Mouse (Mus musculus) 416B (cell line): ENCODE measurements around the gene Mxd4.
A peak's percentile ranks its signal among the peaks of the same experiment; 100 is the strongest.

Experiments used
- DNase-seq: peaks from one replicate; pipeline ENCODE4 v3.0.0; 2011; ENCODE audit warnings: low read depth

Gene Mxd4

DNA sequence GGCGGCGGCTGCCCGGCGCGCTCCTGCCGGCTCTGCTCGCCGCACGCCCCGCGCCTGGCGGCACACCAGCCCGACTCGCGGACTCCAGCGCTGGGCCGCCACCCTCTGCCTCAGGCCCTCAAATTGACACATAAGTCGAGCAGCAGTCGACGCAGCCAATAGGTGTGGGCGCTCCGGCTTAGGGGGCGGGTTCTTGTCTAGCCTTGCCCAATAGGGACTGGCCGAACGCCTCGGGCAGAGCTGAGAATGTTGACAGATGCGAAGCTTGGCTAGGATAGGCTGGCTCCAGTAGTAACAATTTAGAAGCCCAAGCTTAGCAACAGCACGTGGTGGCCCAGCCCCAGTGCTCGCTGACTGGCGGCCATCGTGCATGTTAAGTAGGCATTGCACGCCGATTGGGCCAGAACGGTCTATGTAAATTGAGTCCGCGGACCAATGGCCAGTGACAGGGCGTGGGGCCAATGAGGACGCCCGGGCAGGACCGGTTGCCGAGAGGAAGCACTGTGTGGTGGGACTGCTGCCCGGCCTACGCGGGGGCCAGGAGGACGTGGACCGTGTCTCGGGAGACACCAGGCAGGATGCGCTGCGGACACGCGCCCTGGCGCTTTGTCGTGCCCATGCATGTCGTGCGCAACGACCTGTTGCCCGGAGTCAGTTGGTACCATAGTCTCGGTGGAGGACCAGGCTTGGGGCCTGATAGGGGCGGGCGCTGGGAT lies at the start of gene Mxd4:
TSS of gene Mxd4 (minus strand) at position 120 of the 716 bp plus-strand sequence.
- peak; percentile 100 for DNase-seq

DNA sequence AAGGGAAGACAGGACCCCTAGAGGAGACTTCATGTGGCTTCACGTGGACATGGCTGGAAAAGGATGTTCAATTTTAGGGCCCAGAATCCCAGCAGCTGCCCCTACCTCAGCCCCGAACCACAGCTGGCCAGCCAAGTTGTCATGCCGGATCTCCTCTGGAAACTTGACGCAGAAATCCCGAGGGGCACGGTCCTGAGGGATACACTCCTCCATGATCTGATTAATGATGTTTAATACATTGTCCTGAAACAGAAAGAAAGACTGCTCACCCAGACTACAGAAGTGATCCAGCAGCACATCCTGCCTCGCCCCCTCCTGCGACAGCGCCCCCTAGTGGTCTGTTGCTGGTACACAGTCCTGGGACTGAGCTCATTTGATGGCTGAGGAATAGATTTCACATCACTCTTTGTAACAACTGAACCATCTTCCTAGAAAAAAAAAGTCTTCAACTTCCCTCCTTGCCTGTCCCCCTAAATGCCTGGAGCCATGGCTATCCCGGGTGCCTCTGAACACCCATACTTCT lies 48.4 kb upstream of the Mxd4 start:
- peak; percentile 51 for DNase-seq

GRCm38 (mm10) chr5:34235056-34235455 lies 47.5 kb upstream of the Mxd4 start:
- no peak for DNase-seq

DNA sequence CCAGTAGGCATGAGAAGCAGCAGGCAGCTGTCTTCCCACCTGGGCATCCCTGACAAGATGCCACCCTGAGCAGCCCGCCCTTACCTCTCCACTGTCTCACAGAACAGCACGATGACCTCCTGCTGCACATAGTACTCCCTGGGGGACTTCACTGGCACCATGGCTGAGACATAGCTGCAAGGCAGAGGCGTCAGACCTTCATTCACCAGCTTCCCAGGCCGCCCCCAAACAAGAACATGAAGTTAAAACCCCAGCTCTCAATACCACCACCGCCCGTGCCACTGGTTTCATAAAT lies 45.6 kb upstream of the Mxd4 start:
- DNase-seq: no peak

DNA sequence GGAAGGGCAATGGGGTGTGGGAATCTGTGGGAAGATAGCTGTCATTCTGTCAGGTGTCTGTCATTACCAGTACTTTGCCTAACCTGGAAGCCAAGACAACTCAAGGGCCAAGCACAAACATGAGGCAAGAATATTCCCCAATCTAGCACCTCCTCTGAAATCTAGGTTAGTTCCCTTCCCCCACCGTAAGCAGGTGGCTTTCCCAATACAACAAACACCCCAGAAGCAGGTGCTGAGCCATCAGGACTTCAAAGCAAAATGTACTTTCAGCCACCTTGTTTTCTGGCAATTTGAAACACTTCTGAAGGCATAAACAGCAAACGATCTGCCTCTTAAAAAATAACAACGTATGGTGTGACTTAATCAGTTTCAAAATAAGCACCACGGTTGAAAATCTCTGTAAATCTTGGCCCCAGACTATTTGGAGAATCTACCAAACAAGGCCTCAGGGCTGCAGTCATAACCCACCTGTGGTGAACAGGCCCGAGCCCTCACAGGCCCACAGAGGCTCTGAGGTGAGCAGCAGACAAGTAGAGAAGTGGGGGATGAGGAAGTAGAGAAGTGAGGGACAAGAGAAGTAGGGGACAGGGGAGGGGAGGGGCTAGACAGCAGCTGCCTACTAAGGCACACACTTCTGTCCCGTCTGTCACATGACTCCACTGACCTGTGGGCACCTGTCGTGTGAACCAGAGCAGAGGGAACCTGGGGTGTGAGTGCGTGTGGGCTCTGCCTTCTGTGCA lies 45.1 kb upstream of the Mxd4 start:
- no peak for DNase-seq

GRCm38 (mm10) chr5:34231901-34232300 lies 44.4 kb upstream of the Mxd4 start:
- no peak for DNase-seq

DNA sequence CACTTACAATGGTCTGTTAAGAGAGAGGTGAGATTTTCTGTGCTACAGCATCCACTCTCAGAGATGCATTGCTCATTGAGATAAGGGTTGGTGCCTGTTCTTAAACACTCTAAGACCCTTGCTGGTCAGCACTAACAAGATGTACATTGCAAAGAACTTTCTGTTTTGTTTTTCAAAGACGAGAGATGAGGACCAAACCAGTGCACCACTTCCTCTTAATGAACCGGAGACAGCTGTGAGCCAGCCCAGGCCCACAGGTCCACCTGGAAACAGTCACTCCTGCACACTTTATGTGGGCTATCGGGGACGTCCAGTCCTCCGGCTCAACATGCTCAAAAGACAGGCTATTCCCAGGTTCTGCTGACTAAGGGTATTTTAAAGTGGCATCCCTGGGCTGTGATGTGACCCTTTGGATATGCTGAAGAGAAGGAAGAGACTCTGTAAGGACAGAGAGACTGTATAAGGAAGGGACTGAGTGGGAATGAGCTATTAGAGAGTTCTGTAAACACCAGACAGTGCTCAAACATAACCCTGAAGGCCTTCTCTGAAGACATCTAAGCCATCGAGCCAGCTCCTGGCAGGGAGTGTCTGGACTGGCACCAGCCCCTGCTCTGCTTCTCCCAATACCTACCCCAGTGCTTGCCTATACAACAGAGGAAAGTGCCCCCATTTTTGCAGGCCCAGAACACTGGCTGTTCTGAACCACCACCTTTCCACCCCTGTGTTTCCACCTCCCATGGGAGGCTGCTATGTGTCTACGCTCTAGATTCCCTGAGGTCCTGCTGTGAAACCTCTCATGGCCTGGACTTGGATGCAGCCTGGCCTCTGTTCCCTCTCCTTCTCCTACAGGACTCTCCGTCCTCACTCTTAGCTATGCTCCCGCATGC lies 43.3 kb upstream of the Mxd4 start:
- DNase-seq: no peak

DNA sequence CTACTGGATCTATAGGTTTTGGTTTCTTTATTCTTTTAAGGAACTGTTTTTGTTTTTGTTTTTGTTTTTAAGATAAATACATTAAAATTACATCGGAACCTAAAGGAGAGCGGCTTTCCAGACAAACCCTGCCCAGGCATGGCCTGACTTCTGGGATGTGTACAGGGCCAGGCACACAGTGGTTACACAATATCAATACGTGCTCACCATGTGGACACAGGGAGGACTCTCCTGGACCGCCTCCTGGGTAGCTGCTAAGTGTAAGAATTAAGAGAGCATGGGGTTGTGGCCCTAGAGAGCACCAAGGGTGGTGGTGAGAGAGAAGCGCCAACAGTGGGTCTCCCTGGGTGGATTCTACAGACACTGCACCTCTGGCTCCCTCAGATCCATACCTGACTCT lies 42.0 kb upstream of the Mxd4 start:
- no peak for DNase-seq

DNA sequence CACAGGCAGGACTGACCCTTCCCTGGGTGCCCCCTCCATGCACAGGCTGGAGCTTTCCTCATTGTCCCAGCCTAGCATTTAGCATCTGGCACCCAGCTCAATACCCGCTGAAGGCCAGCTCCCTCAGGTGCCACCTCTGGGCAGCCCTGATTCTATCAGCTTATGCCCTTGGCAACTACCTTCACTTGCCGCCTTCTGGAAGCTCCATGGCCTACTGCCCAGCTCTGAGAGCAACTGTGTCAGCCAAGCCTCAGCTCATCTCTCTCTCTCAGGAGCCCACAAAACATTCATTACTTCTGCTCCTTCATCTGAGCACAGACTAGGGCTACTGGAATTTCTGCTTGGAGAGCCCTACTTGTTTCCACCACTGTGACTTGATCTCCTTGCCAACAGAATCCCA lies 38.0 kb upstream of the Mxd4 start:
- DNase-seq: no peak

DNA sequence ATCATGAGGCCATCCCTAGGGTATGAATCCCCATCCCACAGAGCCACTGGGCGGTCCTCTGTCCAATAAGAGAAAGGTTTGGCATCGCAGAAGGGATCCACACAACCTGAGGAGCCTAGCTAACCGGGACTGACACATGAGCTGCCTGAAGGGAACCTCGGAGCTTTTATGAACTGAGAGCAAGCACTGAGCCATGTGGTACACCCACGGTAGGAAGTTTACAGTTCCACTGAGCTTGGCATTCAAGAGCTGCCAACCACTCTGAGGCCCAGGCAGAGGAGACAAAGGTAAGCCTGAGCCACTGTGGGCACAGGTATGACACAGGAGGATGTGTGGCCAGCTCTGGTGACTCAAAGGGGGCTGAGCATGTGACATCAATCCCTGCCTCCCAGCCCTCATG lies 37.0 kb upstream of the Mxd4 start:
- DNase-seq: no peak

GRCm38 (mm10) chr5:34220001-34220400 lies 32.5 kb upstream of the Mxd4 start:
- no peak for DNase-seq

GRCm38 (mm10) chr5:34218672-34219071 lies 31.2 kb upstream of the Mxd4 start:
- DNase-seq: no peak

DNA sequence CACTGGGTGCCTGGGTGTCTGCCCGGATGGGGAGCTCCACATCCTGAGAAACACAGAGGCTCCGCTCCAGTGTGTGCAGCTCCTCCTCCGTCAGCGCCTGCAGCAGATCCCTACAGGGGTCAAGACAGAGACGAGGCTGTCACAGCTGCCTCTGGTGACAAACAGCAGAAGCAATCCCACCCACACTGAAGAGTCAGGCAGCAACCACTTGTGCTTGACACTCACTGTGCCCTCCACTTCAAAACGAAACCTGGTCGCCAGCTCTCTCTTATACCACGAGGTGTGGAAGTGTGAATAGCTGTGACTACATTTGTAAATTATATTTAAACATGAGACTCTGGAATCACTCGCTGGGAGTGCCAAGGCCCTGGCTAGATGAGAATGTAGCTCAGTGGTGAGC lies 30.2 kb upstream of the Mxd4 start:
- no peak for DNase-seq

- no peak for DNase-seq
These were observed 28.5 kb upstream of the Mxd4 start for GRCm38 (mm10) chr5:34216025-34216424.

DNA sequence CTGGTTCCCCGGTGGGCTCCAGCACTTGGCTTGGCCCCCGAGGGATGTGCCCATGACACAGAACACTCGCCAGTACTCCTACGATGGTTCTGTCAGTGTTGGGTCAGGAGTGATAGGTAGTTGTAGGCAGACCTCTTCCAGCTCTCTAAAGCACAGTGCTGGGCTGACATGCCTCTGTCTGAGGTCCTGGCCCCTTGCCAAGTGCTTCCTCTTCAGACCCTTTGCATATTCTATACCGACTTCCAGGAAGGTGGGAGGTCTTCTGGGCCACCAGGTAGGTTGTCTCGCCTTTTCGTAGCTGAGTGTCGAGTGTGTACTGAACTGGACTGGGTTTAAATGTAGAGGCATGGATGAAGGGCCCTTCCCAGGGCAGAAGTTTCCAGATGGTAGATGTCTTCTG lies 26.1 kb upstream of the Mxd4 start:
- no peak for DNase-seq

DNA sequence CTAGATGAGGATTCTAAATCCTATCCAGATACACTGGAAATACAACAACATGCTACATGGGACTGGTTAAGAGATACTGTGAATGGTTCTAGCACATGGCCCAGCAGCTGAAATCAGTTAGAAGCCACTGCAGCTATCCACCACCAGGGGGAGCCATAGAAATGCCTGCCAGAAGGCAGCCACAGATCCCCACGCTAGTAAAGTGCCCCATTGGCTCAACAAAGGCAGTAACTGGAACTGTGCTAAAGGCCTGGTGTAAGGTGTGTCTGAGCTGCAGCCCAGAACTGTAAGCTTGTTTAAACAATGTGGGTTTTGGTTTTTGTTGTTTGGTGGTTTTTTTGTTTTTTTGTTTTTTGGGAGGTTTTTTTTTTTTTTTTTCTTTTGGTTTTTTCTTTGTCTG lies 22.8 kb upstream of the Mxd4 start:
- DNase-seq: peak; percentile 83

DNA sequence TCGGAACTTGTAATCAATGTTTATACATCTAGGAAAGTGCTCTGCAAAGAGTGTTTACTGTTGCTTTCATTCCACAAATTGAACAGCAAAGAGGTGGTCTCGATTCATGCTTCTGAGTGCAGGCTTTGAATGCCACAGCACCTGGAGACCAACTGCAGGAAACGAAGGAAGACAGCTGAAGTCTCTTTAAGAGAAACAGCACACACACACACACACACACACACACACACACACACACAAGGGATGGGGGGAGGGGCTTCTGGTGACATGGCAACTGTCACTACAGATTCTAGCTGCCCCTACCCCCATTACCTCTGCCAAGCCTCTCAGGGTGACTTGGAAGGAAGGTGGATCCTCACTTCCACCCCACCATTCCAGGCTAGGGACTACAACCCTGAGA lies 20.0 kb upstream of the Mxd4 start:
- DNase-seq: no peak

- no peak for DNase-seq
These were observed 18.3 kb upstream of the Mxd4 start for GRCm38 (mm10) chr5:34205788-34206187.

DNA sequence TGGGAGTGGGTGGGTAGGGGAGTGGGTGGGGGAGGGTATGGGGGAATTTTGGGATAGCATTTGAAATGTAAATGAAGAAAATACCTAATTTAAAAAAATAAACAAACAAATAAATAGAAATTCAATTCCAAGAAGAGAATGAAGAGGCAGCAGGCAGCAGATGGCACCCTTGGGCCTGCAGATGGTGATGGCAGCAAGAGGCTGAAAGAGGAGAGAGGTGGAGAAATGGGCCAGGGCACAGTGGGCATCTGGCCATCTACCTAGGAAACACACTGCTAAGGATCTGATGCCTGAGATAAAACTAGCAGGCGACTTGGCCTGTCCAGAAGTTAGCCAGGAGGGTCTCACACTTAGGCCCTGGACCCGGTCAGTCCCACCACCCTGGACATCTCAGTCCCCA lies 17.4 kb upstream of the Mxd4 start:
- DNase-seq: no peak

DNA sequence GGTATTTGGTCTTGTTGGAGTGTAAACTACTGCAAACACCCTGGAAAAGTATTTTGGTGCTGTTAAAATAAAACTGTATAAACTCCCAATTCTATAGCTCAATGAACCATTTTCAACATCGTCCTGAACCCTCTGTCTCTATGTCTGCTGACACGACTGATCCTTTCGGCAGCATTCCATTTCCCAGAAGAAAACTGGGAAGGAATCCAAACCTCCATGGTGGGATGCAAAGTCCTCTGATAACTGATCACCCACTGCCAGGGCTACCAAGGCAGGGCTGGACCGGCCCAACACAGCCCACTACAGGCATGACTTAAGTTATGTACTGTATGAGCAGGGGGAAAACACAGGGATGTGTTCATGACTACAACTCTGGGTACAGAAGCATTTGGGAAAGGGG lies 14.5 kb upstream of the Mxd4 start:
- DNase-seq: no peak

DNA sequence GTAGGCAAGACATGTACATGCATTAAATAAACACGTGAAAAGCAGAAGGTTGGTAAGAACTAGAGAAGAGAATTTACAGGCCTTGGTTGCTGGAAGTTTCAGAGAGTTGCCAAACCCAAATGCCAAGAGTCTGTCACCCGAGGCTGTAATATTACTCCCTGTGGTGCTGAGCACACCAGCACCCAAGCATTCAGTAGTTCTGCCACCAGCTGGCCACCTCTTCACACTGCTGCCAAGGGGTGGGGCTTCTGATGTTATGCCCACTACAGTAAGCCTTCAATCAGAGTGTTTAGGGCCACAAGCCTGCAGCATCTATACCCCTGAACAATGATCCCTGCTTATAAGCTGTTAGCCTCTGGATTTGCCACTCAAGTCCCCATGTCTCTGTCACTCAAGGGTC lies 13.9 kb upstream of the Mxd4 start:
- peak; percentile 60 for DNase-seq

GRCm38 (mm10) chr5:34198615-34199014 lies 11.1 kb upstream of the Mxd4 start:
- DNase-seq: no peak

DNA sequence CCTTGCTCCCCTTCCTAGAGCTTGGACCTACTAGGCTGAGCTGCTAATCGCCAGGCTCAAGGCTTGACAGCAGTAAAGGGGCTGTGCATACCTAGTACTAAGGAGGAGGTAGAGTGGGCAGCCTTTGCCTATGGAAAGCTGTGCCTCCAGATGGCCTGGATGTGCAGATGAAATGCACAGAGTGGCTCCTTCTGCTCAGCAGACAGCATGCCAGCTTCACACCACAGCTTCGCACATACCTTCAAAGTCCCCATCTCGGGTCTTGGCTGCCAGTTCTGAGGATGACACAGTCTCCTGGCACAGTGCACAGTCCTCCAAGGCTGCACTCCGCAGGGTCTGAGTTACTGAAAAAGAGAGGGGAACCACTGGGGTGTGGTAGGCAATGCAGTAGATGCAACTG lies 9.7 kb upstream of the Mxd4 start:
- DNase-seq: no peak
